Mouse (Mus musculus): ENCODE data around the gene Ran.
"Not testable (repeated sequence)": the region's sequence is repeated elsewhere in the genome, so short reads cannot be mapped to it uniquely, and the experiment has no call there.

The Ran gene

DNA sequence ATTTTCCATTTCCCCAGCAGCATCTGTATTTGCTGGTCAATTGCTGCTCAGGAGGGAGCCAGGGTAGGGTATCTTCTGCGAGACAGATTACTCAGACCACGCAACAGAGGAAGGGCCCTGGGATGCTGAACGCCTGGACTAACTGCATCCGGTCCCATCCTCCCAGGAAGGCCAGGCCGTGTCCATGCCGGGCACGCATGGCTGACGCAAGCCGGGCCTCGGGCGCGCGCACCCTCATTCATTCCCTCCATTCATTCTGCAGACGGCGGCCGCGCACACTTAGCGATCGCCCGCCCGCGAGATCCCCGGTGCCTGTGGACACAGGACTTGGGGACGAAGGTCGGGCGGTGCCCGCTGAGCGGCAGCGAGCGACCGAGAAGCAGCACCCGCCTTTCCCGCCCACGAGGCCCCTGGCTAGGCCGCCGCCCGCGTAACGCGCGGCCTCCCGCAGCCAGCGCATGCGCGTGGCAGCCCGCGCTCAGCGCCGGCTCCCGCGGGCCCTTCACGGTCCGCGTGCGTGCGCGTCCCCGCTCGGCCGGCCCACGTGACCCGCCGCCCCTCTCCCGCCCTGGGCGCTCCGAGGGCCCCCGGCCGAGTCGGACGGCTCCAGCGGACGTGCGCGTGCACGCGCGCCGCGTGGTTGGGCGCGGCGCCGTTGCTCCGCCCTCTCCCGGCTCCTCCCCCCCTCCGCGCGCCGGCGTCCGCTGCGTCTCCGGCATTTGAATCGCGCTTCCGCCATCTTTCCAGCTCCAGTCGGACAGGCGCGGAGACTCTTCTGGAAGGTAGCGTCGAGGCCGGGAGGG is at the start of gene Ran:
Gene Ran (plus strand): TSS at position 573 of the 803 bp plus-strand sequence.
- DNase-seq (ENCODE audit: low spot score in 2 of 2) = peak; percentile 92 to 97

GRCm38 (mm10) chr5:128970878-128971277 is 49.0 kb upstream of the Ran start:
- no peak for DNase-seq (ENCODE audit: low spot score in 2 of 2)

GRCm38 (mm10) chr5:128971298-128971697 is 48.6 kb upstream of the Ran start:
- peak; percentile 39 to 49 for DNase-seq (ENCODE audit: low spot score in 2 of 2)

- no peak for DNase-seq (ENCODE audit: low spot score in 2 of 2)
Measured at GRCm38 (mm10) chr5:128976266-128976665, 43.6 kb upstream of the Ran start.

DNA sequence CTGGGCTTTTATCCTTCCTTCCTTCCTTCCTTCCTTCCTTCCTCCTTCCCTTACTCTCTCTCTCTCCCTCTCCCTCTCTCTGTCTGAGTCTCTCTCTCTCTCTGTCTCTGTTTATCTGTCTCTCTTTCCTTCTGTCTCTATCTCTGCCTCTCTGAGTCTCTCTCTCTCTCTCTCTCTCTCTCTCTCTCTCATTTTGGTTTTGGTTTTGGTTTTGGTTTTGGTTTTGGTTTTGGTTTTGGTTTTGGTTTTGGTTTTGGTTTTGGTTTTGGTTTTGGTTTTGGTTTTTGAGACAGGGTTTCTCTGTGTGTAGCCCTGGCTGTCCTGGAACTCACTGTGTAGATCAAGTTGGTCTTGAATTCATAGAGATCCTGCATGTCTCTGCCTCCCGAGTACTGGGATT is 42.4 kb upstream of the Ran start:
- not testable (repeated sequence) for DNase-seq (ENCODE audit: low spot score in 2 of 2)

DNA sequence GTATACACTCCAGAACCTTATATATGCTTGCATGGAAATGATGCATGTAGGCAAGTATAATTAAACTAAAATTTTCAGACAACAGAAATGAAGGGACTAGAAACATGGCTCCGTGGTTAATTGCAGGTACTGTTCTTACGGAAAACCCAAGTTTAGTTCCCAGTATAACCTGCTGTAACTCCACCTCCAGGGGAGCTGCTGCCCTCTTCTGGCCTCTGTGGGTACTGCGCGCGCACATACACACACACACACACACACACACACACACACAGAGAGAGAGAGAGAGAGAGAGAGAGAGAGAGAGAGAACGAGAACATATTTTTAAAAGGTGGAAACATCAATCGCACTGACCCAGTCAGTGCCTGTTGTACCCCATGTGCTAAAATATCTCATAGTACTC is 40.9 kb upstream of the Ran start:
- DNase-seq (ENCODE audit: low spot score in 2 of 2) = no peak

DNA sequence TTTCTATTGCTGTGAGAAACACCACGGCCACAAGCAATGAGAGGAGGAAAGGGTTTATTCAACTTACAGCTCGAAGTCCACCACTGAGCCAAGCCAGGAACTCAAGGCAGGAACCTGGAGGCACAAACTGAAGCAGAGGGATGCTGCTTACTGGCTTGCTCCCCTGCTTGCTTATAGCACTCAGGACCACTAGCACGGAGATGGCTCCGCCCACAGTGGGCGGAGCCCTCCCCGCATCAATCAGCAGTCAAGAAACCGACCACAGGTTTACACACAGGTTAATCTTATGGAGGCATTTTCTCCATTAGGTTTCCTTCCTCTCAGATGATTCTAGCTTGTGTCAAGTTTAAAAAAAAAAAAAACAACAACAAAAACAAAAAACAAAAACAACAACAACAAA is 39.0 kb upstream of the Ran start:
- no peak for DNase-seq (ENCODE audit: low spot score in 2 of 2)

GRCm38 (mm10) chr5:128981607-128982006 is 38.3 kb upstream of the Ran start:
- DNase-seq (ENCODE audit: low spot score in 2 of 2) = peak; percentile 49 to 58

- no peak for DNase-seq (ENCODE audit: low spot score in 2 of 2)
Measured at GRCm38 (mm10) chr5:128984536-128984935, 35.3 kb upstream of the Ran start.

- DNase-seq (ENCODE audit: low spot score in 2 of 2) = no peak
Measured at GRCm38 (mm10) chr5:128985946-128986345, 33.9 kb upstream of the Ran start.

DNA sequence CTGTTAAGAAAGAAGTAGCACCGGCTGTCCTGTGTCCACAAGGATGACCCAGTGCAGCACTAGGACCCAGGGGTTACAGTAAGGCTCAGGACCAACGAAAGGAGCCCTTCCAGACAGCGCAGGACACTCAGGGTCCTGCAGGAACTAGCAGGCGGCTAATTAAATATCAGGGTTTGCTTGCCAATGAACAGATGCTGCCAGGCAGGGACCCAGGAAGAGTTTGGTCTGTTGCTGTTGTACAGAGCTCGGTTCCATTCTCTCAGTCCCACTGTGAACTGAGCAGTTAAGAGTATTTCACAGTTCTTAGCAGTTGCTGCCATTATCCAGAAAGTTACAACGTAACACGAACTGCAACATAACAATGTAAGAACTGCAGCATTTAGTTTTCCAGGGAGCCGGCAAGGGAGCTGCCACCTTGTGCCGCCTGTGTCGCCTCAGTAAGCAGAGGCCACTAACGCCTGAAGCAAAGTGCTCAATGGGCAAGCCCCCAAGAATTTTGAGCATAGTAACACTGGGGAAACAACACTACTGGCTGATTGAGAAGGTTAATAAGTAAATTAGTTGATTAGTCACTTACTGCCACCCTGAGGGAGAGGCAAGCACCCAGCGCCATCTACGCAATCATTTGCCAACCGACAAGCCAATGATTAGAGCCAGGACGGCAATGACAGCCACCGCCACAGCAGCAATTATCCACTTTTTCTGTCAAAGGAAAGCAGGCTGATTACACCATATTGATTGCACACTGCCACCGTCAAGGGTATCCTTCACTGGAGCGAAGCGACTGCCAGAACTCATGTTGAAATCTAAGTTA is 32.5 kb upstream of the Ran start:
- no peak for DNase-seq (ENCODE audit: low spot score in 2 of 2)

DNA sequence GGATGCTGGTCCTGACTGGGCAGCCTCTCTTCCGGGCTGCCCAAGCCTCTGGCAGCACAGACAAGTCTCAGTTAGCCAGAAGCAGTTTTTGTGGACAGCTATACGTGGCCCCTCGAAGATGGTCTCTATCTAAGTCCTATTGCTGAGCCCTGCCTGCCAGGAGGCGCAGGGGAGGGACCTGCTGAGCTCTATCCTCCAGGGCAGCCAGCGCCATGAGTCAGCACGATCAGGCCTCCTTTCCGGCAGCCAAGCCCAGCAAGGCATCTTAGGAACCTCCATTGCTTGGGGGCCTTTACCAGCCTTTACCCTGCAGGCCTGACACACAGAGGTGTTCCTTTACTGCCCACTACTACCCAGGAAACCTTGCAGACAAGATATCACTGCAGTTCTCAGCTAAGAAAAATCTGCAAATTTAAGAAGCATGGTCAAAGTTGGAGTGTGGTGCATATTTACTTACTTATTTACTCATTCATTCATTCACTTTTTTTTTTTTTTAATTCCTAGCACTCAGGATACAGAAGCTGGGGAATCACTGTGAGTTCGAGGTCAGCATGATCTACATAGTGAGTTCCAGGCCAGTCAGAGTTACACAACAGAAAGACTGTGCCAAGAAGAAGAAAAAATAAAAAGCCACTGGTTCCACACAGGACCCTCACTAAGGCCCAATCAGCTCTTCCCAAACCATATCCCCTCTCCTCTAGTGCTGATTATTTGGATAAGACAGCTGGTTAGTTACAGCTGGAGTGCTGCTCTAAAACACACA is 19.0 kb upstream of the Ran start:
- DNase-seq (ENCODE audit: low spot score in 2 of 2) = peak; percentile 30 to 41

DNA sequence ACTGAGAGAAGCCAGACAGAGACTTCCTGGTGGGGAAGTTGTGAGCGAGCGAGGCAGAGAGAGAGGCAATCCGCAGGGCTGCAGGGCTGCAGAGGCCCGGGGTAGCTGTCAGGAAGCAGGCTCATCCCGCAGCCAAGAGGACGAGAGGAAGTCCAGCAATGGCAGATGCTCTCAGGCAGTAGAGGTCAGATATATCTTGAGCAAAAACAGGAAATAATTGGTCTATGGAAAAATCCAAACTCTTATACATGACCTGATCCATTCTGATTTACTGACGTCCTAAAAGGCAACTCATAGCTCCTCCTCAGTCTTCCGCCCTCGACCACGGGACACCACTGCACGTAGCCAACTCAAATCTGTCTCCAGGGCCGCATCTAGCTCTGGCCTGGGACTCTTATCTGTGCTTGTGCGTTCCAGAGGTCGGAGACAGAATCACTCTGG is 17.3 kb upstream of the Ran start:
- no peak for DNase-seq (ENCODE audit: low spot score in 2 of 2)

DNA sequence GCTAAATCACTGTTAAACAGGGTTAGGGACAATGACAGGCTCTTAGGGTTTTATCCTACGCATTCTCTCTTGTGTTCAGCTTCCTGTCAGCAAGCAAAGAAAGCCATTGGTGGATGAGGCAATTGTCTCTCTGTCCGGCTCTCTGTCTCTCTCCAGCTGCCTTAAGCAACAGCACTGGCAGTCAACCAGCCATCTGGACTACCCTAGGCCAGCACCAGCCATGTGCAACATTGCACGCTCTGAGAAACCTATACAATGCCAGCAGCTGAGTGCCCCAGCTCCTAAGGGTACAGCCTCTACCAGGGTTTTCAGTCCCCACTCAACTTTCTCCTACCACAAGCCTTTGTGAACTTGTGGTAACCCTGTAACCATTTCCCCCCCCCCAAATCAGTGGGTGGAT is 14.5 kb upstream of the Ran start:
- peak in 1 of 2 experiments; percentile 64 for DNase-seq (ENCODE audit: low spot score in 2 of 2)

- DNase-seq (ENCODE audit: low spot score in 2 of 2) = no peak
Measured at GRCm38 (mm10) chr5:129006031-129006788, 13.7 kb upstream of the Ran start.

DNA sequence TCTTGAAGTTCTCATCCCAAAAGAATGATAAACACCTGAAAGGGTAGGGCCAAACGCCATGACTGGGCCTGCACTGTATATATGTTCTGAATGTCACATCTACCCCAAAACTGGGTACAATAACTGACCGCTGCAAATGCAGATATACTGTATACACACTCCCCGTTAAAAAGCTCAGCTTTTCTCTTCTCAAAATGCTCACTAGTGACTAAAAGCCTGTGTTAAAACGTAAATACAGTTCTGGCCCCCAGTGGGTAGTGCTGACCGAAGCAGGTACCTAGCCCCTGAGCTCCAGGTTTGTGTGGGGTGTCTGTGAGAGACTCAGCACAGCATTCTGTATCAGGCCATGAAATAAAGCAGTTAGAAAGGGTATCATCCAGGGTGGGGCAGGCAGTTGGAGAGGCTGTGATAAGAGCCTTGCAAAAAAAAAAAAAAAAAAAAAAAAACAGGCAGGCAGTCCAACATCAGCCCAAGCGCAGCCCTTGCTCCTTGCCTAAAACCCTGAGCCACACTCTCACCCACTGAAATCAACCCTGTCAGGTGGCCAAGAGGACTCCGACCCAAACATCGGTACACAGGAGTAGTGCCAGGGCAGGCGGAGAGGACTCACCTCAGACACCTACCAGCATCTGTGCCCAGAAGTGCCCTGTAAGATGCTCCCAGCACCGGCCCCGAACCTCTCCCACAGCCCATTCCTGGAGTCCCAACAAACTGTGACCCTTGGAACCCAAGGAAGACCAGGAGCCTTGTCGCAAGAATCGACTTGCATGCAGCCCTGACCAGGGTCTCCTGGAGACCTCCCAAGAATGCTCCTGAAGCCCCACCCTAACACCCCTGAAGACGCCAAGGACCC is 12.5 kb upstream of the Ran start:
- no peak for DNase-seq (ENCODE audit: low spot score in 2 of 2)

DNA sequence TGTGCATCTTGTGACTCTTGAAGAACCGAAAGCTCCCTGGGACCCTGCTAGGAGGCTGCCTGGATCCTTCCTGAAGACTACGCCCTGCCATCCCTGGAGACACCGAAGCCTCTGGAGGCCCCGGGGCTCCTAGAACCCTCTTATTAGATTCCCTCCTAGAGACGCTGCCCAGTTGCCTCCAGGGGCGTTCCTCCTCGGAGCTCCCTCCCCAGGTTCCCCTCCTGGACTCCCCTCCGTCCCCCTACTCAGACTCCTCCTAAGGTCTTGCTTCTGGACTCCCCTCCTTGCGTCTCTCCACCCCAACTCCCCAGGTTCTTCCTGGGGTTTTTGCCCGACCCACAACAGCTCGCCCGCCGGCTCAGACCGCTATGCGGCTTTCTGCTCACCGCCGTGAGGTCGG is 11.9 kb upstream of the Ran start:
- DNase-seq (ENCODE audit: low spot score in 2 of 2) = no peak

DNA sequence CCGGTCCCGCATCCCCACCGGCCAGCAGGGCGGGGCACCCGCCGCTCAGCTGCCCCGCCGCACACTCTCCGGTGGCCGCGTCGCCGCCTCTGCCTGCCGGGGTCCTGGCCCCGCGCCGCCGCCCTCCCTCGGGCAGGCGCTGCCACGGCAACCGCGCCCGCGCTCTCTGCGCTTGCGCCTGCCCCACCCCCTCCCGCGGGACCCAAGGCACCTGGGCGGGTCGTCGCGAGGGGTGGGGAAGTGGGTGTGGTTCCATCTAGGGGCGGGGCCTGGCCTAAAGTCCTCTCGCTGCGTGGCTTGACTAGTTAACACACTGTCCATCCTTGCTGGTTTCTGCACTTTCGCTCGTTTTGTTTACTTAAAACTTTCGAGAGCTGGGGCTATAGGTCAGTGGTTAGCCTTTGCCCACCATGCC is 11.4 kb upstream of the Ran start, which contains the start of gene Stx2:
Gene Stx2 (minus strand): TSS at position 163 of the 415 bp plus-strand sequence.
- DNase-seq (ENCODE audit: low spot score in 2 of 2) = peak; percentile 89 to 92

- no peak for DNase-seq (ENCODE audit: low spot score in 2 of 2)
Measured at GRCm38 (mm10) chr5:129009577-129009976, 10.3 kb upstream of the Ran start.

DNA sequence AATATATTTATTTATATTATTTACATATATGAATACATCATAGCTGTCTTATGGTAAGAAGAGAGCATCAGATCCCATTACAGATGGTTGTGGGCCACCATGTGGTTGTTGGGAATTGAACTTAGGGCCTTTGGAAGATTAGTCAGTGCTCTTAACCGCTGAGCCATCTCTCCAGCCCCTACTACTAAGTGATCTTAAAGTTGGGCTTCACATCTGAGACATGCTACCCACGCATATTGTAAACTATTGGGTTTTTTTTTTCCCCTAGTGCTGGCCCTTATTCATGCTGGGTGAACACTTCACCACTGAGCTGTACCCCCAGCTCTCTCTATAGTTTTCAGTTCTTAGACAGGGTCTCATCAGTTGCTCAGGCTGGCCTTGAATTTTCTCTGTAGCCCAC is 8.9 kb upstream of the Ran start:
- no peak for DNase-seq (ENCODE audit: low spot score in 2 of 2)

Data from urinary bladder, postnatal 36 days (tissue).